Mouse (Mus musculus): ENCODE results near the gene Entpd8. TPM values are rescaled to one million over a fixed set of nuclear protein-coding genes. Genes with fewer than 3 reads are reported as not detected.
A peak's percentile ranks its signal among the peaks of the same experiment; 100 is the strongest.

Entpd8 gene
- polyA plus RNA-seq, 2 experiments = 2.3 to 4.9 TPM

- no peaks in the 10 kb centered on the region for H3K9me3 ChIP-seq (ENCODE audit: control insufficient read depth, low read length)
Measured at GRCm38 (mm10) chr2:25110505-25111183, 30.5 kb downstream of the Entpd8 start.

GRCm38 (mm10) chr2:25111184-25111791 lies 31.2 kb downstream of the Entpd8 start:
- WGBS (ENCODE audit: insufficient replicate concordance) = 3% methylated on average over 9 of the region's 9 CpGs
- Histone ChIP-seq H3K36me3 (replicated peaks; ENCODE audit: control insufficient read depth, insufficient read depth, low read depth) (no peaks in the 10 kb centered on the region), H3K9me3 (ENCODE audit: control insufficient read depth, low read length) (no peaks in the 10 kb centered on the region), H3K27ac (peak overlapping the region; percentile 49), H3K4me3 (ENCODE audit: insufficient read depth in 1 of 2, low read depth in 2 of 2, low read length in 2 of 2) (no peak overlapping the region), H3K27me3 (ENCODE audit: control insufficient read depth, insufficient read depth, low read length) (no peaks in the 10 kb centered on the region), H3K4me1 (replicated peaks; ENCODE audit: control insufficient read depth in 2 of 2, insufficient read depth in 2 of 2, low read length in 1 of 2) (peaks cover 19 to 52% of the 10 kb centered on the region in 2 experiments), H3K9ac (replicated peaks) (no peak overlapping the region), H3K4me2 (ENCODE audit: low read depth) (no peak overlapping the region; the same call in 1 of the 2 replicates)
- TF ChIP-seq EP300 (IDR thresholded peaks at IDR 0.05; ENCODE audit: low read depth) (peak; percentile 70), CTCF (IDR thresholded peaks at IDR 0.05; ENCODE audit: low read depth) (no peak)
- DNase-seq (ENCODE audit: low read depth in 3 of 3, low spot score in 3 of 3) (peak; percentile 37 to 56 (median 49)), ATAC-seq (ENCODE audit: insufficient read depth) (peak; percentile 81)

More at GRCm38 (mm10) chr2:25110505-25111183, 30.5 kb downstream of the Entpd8 start:
- H3K36me3 ChIP-seq (replicated peaks; ENCODE audit: control insufficient read depth, insufficient read depth, low read depth) = no peaks in the 10 kb centered on the region
- peaks cover 19 to 48% of the 10 kb centered on the region in 2 experiments for H3K4me1 ChIP-seq (replicated peaks; ENCODE audit: control insufficient read depth in 2 of 2, insufficient read depth in 2 of 2, low read length in 1 of 2)
- no peak for ATAC-seq (ENCODE audit: insufficient read depth)
- H3K27me3 ChIP-seq (ENCODE audit: control insufficient read depth, insufficient read depth, low read length) = no peaks in the 10 kb centered on the region
- no peak for DNase-seq (ENCODE audit: low read depth in 3 of 3, low spot score in 3 of 3)
- H3K4me2 ChIP-seq (ENCODE audit: low read depth) = no peak overlapping the region
- TF ChIP-seq EP300 (IDR thresholded peaks at IDR 0.05; ENCODE audit: low read depth) = no peak
- TF ChIP-seq CTCF (IDR thresholded peaks at IDR 0.05; ENCODE audit: low read depth) = no peak
- H3K4me3 ChIP-seq (ENCODE audit: insufficient read depth in 1 of 2, low read depth in 2 of 2, low read length in 2 of 2) = no peak overlapping the region
- no peak overlapping the region for H3K9ac ChIP-seq (replicated peaks)
- peak overlapping the region; percentile 49 for H3K27ac ChIP-seq

GRCm38 (mm10) chr2:25114308-25114707 lies 34.2 kb downstream of the Entpd8 start:
- H3K9ac ChIP-seq (replicated peaks) = no peak overlapping the region
- WGBS (ENCODE audit: insufficient replicate concordance) = 42% methylated on average over 2 of the region's 2 CpGs
- no peaks in the 10 kb centered on the region for H3K27me3 ChIP-seq (ENCODE audit: control insufficient read depth, insufficient read depth, low read length)
- H3K4me1 ChIP-seq (replicated peaks; ENCODE audit: control insufficient read depth in 2 of 2, insufficient read depth in 2 of 2, low read length in 1 of 2) = peaks cover 19 to 40% of the 10 kb centered on the region in 2 experiments
- TF ChIP-seq EP300 (IDR thresholded peaks at IDR 0.05; ENCODE audit: low read depth) (no peak), CTCF (IDR thresholded peaks at IDR 0.05; ENCODE audit: low read depth) (no peak)
- no peak overlapping the region for H3K27ac ChIP-seq
- no peaks in the 10 kb centered on the region for H3K9me3 ChIP-seq (ENCODE audit: control insufficient read depth, low read length)
- no peaks in the 10 kb centered on the region for H3K36me3 ChIP-seq (replicated peaks; ENCODE audit: control insufficient read depth, insufficient read depth, low read depth)
- ATAC-seq (ENCODE audit: insufficient read depth) (no peak), DNase-seq (ENCODE audit: low read depth in 3 of 3, low spot score in 3 of 3) (no peak)
- no peak overlapping the region for H3K4me3 ChIP-seq (ENCODE audit: insufficient read depth in 1 of 2, low read depth in 2 of 2, low read length in 2 of 2)
- H3K4me2 ChIP-seq (ENCODE audit: low read depth) = no peak overlapping the region

GRCm38 (mm10) chr2:25115442-25115841 lies 35.3 kb downstream of the Entpd8 start:
- H3K27me3 ChIP-seq (ENCODE audit: control insufficient read depth, insufficient read depth, low read length) = no peaks in the 10 kb centered on the region
- H3K4me2 ChIP-seq (ENCODE audit: low read depth) = peak overlapping the region; percentile 32
- 4% methylated on average over 2 of the region's 2 CpGs for WGBS (ENCODE audit: insufficient replicate concordance)
- no peaks in the 10 kb centered on the region for H3K9me3 ChIP-seq (ENCODE audit: control insufficient read depth, low read length)
- TF ChIP-seq CTCF (IDR thresholded peaks at IDR 0.05; ENCODE audit: low read depth) (no peak), EP300 (IDR thresholded peaks at IDR 0.05; ENCODE audit: low read depth) (peak; percentile 86)
- peak overlapping the region; percentile 18 for H3K9ac ChIP-seq (replicated peaks)
- H3K27ac ChIP-seq = peak overlapping the region; percentile 71
- H3K4me3 ChIP-seq (ENCODE audit: insufficient read depth in 1 of 2, low read depth in 2 of 2, low read length in 2 of 2) = no peak overlapping the region
- DNase-seq (ENCODE audit: low read depth in 3 of 3, low spot score in 3 of 3) (peak; percentile 45 to 56 (median 49)), ATAC-seq (ENCODE audit: insufficient read depth) (peak; percentile 82)
- H3K4me1 ChIP-seq (replicated peaks; ENCODE audit: control insufficient read depth in 2 of 2, insufficient read depth in 2 of 2, low read length in 1 of 2) = peaks cover 17 to 33% of the 10 kb centered on the region in 2 experiments
- no peaks in the 10 kb centered on the region for H3K36me3 ChIP-seq (replicated peaks; ENCODE audit: control insufficient read depth, insufficient read depth, low read depth)

GRCm38 (mm10) chr2:25120963-25121362 lies 40.9 kb downstream of the Entpd8 start:
- no peak overlapping the region for H3K4me2 ChIP-seq (ENCODE audit: low read depth)
- no peak for DNase-seq (ENCODE audit: low read depth in 3 of 3, low spot score in 3 of 3)
- H3K4me3 ChIP-seq (ENCODE audit: insufficient read depth in 1 of 2, low read depth in 2 of 2, low read length in 2 of 2) = no peak overlapping the region
- H3K9ac ChIP-seq (replicated peaks) = no peak overlapping the region
- TF ChIP-seq EP300 (IDR thresholded peaks at IDR 0.05; ENCODE audit: low read depth) (no peak), CTCF (IDR thresholded peaks at IDR 0.05; ENCODE audit: low read depth) (no peak)
- H3K4me1 ChIP-seq (replicated peaks; ENCODE audit: control insufficient read depth in 2 of 2, insufficient read depth in 2 of 2, low read length in 1 of 2) = peaks cover 4 to 19% of the 10 kb centered on the region in 2 experiments; a peak in 3 of 4 replicates
- no peak for ATAC-seq (ENCODE audit: insufficient read depth)
- no peaks in the 10 kb centered on the region for H3K36me3 ChIP-seq (replicated peaks; ENCODE audit: control insufficient read depth, insufficient read depth, low read depth)
- WGBS (ENCODE audit: insufficient replicate concordance) = 33% methylated on average over 7 of the region's 7 CpGs
- H3K27me3 ChIP-seq (ENCODE audit: control insufficient read depth, insufficient read depth, low read length) = no peaks in the 10 kb centered on the region
- no peak overlapping the region for H3K27ac ChIP-seq
- no peaks in the 10 kb centered on the region for H3K9me3 ChIP-seq (ENCODE audit: control insufficient read depth, low read length)
